Mouse (Mus musculus): ENCODE results near the gene Cyp39a1. TPM values are rescaled to one million over a fixed set of nuclear protein-coding genes. Genes with fewer than 3 reads are reported as not detected.

Cyp39a1 gene
- 1 to 10 TPM; 2.4 to 4.3 (median 3.1) TPM for total RNA-seq (2022)

DNA sequence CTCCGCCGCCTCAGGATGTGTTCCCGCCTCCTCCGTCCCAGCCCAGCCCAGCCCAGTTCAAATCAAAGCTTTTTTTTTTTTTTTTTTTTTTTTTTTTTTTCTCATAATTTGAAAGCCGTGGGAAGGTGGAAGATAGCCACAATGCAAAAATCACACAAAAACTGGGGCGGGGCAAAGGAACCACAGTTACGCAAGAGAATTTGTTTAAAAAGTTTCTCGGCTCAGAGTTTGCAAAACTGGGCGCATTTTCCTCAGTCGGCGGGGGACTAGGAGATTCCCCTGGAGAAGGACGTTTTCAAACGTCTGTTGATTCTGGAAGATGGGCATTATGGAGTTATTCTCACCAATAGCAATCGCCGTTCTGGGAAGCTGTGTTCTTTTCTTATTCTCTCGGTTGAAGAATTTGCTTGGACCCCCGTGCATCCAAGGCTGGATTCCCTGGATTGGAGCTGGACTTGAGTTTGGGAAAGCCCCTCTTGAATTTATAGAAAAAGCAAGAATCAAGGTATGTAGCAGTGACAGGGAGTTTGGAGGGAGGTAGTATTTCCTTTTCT is at the start of gene Cyp39a1:
Gene Cyp39a1 (plus strand): TSS at position 136 of the 554 bp plus-strand sequence.
- DNase-seq = no peak

GRCm38 (mm10) chr17:43619156-43619555 is 48.1 kb upstream of the Cyp39a1 start:
- no peak for DNase-seq

DNA sequence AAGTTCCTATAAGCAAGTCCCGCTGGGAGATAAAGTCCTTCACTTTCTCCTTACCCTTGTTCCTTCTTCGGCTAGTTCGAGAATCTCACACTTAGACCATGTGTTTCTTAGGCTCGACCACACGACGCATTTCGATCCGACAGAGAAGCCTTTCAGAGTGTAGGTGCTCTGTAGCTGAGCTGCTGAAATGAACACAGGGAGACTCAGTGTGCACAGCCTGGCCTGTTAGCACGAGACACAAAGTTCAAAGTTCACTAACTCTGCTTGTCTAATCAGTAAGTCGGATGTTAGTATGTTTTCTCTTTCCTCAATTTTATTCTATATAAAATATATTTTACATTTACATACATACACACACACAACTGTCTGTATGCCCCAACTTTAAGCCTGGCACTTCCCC is 45.1 kb upstream of the Cyp39a1 start:
- no peak for DNase-seq

- DNase-seq = no peak
These were observed 39.0 kb upstream of the Cyp39a1 start for GRCm38 (mm10) chr17:43628246-43628645.

DNA sequence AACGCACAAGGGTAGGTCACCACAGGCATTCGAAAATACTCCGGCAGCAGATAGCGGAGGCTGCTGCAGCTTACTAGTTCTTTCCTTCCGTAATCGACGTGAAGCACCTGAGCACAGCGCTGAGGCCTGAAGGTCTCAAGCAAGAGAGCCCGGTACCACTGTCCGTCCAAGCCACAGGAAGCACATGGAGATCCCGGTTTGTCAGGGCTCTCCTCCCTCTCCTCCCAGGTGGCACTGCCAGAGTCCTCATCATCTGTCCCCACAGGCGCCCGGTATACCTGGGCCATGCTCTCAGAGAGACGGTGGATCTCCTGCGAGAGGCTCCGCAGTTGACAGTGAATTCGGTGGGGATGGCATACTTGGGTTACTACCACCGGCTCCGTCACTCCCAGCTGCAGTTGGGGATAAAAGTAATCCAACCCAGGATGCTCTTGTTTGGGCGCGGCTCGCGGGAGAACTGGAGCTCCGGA is 38.2 kb upstream of the Cyp39a1 start:
- DNase-seq = no peak

DNA sequence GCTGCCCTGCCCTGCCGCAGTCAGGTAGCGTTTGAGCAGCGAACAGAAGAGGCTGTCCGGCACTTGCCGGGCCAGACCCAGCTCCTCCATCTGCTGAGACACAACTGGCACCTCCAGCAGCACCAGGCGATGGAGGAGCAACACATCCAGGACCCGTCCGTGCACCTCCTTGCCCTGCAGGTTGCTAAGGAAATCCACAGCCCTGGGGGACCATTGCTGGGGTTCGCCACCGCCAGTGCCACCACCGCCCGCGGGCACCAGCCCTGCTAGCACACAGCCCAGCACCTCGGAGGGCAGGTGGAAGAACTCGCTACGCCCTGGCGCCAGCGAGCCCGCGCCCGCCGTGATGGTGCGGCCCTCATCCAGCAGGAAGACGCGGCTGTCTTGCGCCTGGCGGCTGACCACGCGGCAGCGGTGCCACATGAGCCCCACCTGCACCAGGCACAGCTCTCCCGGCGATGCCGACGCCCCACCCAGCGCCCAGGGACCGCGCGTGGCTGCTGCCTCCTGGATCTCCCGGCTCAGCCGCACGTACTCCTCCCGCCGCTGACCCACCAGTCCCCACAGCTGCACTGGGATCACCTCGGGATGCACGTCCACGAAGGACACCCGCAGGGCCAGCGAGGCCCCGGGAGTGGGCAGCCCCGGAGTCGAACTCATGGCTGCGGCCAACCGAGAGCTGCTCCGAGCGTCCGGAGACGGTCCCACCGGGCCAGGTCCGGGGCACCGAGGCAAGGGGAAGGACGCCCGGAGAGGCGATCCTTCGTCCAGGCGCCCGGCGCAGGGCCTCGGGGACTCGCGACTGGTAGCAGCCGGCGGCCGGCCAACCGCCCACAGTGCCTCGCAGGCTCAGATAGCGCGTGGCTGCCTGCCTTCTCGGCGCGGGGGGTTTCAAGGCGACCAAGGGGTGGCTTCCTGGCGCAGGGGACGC is 37.5 kb upstream of the Cyp39a1 start, which contains the start of gene Tdrd6:
Gene Tdrd6 (minus strand): TSS at position 804 of the 931 bp plus-strand sequence.
- no peak for DNase-seq

DNA sequence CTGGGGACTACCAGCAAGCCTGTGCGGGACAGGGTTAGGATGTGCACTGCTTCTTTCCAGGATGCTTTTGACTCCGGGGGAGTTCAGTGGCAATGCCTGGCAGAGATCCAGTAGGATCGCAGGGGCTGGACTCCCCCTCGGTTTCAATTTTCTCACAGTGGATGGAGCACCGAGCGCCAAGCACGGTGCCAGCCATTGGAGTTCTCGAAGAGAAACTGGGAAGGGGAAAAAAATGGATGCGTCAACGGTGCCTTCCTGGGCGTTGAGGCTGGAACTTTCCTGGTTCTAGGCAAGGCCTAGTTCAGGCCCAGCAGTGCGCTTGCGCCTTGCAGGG is 36.8 kb upstream of the Cyp39a1 start:
- no peak for DNase-seq

GRCm38 (mm10) chr17:43637146-43637545 is 30.1 kb upstream of the Cyp39a1 start:
- no peak for DNase-seq

- no peak for DNase-seq
These were observed 26.4 kb upstream of the Cyp39a1 start for GRCm38 (mm10) chr17:43640825-43641224.

- no peak for DNase-seq
These were observed 24.0 kb upstream of the Cyp39a1 start for GRCm38 (mm10) chr17:43643191-43643590.

- no peak for DNase-seq
These were observed 22.9 kb upstream of the Cyp39a1 start for GRCm38 (mm10) chr17:43644375-43644774.

- DNase-seq = no peak
These were observed 22.1 kb upstream of the Cyp39a1 start for GRCm38 (mm10) chr17:43645136-43645535.

DNA sequence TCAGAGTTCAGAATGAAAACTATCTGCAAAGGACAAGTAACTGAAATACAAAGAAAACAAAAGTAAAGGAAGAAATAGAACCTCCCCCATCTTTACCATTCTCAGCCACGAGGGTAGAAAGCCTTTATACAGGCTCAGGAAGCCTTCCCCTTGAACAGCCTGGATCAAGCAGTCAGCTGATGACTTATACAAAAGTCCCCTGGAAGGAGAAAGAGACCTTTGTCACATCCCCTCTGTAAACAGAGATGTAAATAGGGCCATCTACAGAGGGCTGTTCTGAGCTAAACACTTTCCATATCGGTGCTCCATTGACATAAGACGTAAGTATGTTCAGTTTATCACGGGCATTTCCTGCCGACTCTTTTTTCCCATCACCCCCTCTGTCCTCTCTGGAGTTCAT is 20.3 kb upstream of the Cyp39a1 start:
- DNase-seq = no peak

DNA sequence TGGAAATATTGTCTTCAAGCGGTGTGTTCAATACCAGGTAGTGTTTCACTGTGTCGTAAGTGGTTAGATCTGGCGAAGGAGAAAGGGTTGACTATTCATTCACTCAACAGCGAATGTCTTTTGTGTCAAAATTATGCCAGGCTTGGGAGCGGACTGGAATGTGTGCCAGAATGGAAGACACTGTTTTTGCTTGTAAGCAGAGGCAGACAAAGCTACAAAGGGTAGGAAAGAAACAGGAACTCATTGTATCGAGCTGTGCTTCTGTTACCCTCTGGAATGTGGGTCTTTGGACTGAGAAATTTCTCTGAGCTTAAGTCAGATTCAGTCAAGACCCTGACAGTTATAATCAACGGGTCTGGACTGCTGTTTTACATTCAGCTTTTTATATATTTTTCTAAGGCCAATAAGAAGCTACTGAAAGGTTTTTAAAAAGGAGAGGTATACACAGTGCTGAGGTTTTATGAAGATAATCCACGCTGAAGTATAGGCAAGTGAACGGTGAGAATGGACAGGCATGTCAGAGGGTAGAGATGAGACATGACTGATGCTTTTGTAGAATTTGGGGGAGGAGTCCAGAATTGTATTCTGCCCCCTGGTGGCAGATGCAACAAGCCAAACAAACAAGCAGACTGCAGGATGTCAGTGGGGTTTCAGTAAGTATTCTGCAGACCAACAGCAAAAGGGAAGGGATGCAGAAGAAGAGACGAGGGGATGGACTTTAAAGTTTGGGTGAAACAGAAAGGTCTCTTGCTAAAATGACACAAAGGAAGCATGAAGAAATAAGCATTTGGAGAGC is 17.4 kb upstream of the Cyp39a1 start:
- DNase-seq = no peak

- no peak for DNase-seq
These were observed 15.7 kb upstream of the Cyp39a1 start for GRCm38 (mm10) chr17:43651314-43652046.

GRCm38 (mm10) chr17:43666576-43667289 is 492 bp upstream of the Cyp39a1 start, which contains the start of gene Slc25a27:
Slc25a27 (minus strand) TSS chr17:43667214.
- DNase-seq = peak; percentile 90

GRCm38 (mm10) chr17:43669145-43669695 is 2.0 kb downstream of the Cyp39a1 start:
- no peak for DNase-seq

DNA sequence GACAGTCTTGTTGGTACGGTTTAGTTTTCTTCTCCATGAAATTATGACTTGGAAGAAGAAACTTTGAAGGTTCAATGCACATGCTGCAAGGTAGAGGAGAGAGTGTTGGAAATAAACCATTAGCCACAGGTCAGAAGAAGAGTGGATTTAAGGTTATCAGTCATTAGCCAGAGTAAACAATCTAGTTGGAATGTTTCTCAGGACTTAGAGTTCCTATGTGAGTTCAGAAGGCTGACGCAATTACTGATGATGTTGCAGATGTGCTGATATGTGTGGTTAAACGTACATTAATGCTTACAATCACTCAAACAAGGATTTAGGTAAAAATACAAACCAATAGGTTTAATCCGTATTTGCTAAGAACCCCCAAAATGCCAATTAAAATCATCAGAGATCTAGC is 4.7 kb downstream of the Cyp39a1 start:
- no peak for DNase-seq

- DNase-seq = no peak
These were observed 8.0 kb downstream of the Cyp39a1 start for GRCm38 (mm10) chr17:43675228-43675627.

DNA sequence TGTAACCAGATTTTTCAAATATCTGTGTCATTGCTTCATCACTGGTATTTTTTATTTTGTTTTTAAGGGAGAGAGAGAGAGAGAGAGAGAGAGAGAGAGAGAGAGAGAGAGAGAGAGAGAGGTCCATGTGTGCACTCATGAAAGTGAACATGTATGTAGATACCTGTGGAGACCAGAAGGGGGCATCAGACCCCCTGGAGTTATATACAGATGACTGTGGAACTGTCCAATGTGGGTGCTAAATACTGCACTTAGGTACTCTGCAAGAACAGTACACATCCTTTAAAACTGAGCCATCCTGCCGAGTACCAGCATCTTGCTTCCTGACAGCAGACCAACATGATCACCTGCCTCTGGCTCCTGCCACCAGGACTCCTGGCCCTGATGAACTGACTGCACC is 9.0 kb downstream of the Cyp39a1 start:
- no peak for DNase-seq

GRCm38 (mm10) chr17:43677317-43677716 is 10.1 kb downstream of the Cyp39a1 start:
- DNase-seq = no peak

Measured in adrenal gland, adult 8-10 months (tissue).